Mouse (Mus musculus): Measurements from ENCODE around the gene Gpc3. TPM values are rescaled to one million over a fixed set of nuclear protein-coding genes. Genes with fewer than 3 reads are reported as not detected.

Gpc3 gene
- polyA plus RNA-seq, 1 experiment from 2014 or later: 58.4 TPM

DNA sequence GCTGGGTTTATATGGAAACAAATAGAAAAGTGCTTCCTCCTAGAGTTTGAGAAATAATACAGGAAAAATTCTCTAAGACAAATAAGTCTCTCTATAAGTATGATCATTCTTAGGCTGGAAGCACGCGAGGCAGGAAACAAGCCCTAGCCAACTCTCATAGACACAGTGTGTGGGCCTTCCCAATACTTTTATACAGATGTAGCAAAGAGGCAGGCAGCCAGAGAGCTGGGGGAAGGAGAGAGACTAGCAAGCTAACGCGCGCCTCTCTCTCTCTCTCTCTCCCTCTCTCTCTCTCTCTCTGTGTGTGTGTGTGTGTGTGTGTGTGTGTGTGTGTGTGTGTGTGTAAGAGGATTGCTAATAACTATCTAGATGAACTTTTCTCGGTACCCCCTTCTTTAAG, 2.2 kb downstream of the Gpc3 start:
- H3K4me2 ChIP-seq (ENCODE audit: low read length): peak overlapping the region; percentile 79
- no peaks in the 10 kb centered on the region for H3K4me1 ChIP-seq (ENCODE audit: control insufficient read depth, insufficient read depth, low read length)
- DNase-seq: peak; percentile 25

DNA sequence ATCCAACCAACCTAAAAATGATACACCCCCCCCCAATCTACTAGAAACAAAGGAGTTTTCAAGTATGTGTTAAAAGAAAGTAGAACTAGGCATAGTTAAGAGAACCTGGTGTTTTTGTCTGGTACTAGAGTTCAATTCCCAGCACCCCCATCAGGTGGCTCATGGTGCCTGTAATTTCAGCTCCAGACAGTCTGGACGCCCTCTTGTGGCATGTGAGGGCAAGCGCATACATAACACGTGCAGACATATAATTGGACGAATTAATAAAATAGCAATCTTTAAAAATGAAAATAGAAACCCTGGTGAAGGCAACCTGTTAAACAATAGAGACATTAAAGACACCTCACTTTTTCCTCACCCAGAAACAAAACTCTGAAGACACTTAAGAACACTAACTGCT, 10.6 kb downstream of the Gpc3 start:
- Histone ChIP-seq H3K27me3 (ENCODE audit: control insufficient read depth, insufficient read depth, low read length) (no peaks in the 10 kb centered on the region), H3K9ac (replicated peaks; ENCODE audit: low read length) (no peak overlapping the region), H3K36me3 (ENCODE audit: control insufficient read depth, insufficient read depth, low read length) (no peaks in the 10 kb centered on the region), H3K4me1 (ENCODE audit: control insufficient read depth, insufficient read depth, low read length) (no peaks in the 10 kb centered on the region), H3K27ac (replicated peaks; ENCODE audit: low read depth, low read length) (no peak overlapping the region), H3K4me3 (replicated peaks; ENCODE audit: low read depth, low read length) (no peak overlapping the region), H3K9me3 (ENCODE audit: control insufficient read depth, low read length) (no peaks in the 10 kb centered on the region), H3K4me2 (ENCODE audit: low read length) (no peak overlapping the region)
- WGBS: 68% methylated on average over 4 of the region's 4 CpGs
- no peak for ATAC-seq (ENCODE audit: low FRiP score, low TSS enrichment)
- no peak for DNase-seq

More for the DNA sequence above, 2.2 kb downstream of the Gpc3 start:
- no peak for ATAC-seq (ENCODE audit: low FRiP score, low TSS enrichment)
- no peaks in the 10 kb centered on the region for H3K9me3 ChIP-seq (ENCODE audit: control insufficient read depth, low read length)
- no peaks in the 10 kb centered on the region for H3K36me3 ChIP-seq (ENCODE audit: control insufficient read depth, insufficient read depth, low read length)
- H3K27me3 ChIP-seq (ENCODE audit: control insufficient read depth, insufficient read depth, low read length): no peaks in the 10 kb centered on the region
- H3K9ac ChIP-seq (replicated peaks; ENCODE audit: low read length): no peak overlapping the region
- peak overlapping the region; percentile 45; the same call in 1 of the 2 replicates for H3K4me3 ChIP-seq (replicated peaks; ENCODE audit: low read depth, low read length)
- H3K27ac ChIP-seq (replicated peaks; ENCODE audit: low read depth, low read length): no peak overlapping the region
- WGBS: 39% methylated on average over 5 of the region's 6 CpGs

DNA sequence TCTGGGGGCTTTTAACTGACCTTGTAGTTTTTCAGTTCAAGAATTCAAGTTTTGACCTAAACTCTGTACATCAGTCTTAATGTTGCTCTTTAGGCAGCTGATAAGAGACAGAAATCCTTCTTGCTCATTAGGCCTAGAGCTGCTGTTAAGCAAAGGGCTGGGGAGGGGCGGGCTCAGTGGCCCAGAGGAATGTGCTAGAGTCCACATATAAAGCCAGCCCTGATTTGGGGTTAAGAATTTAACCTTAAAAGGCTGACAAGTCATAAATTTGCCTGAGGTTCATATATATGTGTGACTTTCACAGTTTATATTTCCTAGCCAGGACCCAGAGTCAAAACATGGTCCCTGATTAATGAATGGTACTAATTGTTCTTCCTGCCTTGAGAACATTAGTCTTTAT, 14.5 kb downstream of the Gpc3 start:
- no peak overlapping the region for H3K4me3 ChIP-seq (replicated peaks; ENCODE audit: low read depth, low read length)
- WGBS: 76% methylated on average over 1 of the region's 1 CpGs
- no peak overlapping the region for H3K9ac ChIP-seq (replicated peaks; ENCODE audit: low read length)
- ATAC-seq (ENCODE audit: low FRiP score, low TSS enrichment): no peak
- no peaks in the 10 kb centered on the region for H3K36me3 ChIP-seq (ENCODE audit: control insufficient read depth, insufficient read depth, low read length)
- no peak for DNase-seq
- no peaks in the 10 kb centered on the region for H3K27me3 ChIP-seq (ENCODE audit: control insufficient read depth, insufficient read depth, low read length)
- no peak overlapping the region for H3K27ac ChIP-seq (replicated peaks; ENCODE audit: low read depth, low read length)
- H3K4me2 ChIP-seq (ENCODE audit: low read length): no peak overlapping the region
- H3K4me1 ChIP-seq (ENCODE audit: control insufficient read depth, insufficient read depth, low read length): no peaks in the 10 kb centered on the region
- H3K9me3 ChIP-seq (ENCODE audit: control insufficient read depth, low read length): no peaks in the 10 kb centered on the region

DNA sequence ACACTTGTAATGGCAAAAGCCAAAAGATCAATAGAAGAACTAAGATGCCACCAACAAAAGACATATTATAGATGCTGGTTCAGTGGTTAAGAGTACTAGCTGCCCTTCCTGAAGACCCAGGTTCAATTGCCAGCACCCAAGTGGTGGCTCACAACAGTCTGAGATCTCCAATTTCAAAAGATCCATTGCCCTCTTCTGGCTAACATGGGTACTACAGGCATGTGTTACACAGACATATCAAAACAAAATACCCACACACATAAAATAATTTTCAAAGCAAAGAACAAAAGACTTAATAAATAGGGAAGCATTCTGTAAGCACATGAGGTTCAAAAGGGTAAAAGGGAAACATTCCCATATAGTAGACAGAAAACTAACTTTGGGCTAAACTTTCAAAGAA, 26.1 kb downstream of the Gpc3 start:
- ATAC-seq (ENCODE audit: low FRiP score, low TSS enrichment): no peak

DNA sequence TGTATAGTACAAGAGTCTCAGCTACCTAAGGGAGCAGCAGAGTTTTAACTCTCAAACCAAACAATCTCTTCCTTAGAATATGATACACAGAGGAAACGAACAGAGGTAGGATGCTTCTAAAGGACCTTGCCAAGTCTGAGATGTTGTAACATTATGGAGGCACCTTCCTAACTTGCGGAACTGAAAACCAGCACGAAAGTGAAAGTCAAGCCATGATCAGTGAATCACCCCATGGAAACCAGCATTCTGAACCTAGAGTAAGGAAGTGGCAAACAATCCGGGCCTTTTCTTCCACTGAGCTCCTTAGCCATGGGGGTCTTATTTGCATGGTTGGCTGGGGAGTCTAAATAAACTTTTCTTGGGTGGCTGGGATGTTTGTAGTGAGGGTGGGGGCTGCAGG, 53.8 kb downstream of the Gpc3 start:
- WGBS: 73% methylated on average over 4 of the region's 4 CpGs

More for the DNA sequence above, 26.1 kb downstream of the Gpc3 start:
- H3K4me2 ChIP-seq (ENCODE audit: low read length): no peak overlapping the region
- no peak for DNase-seq
- H3K36me3 ChIP-seq (ENCODE audit: control insufficient read depth, insufficient read depth, low read length): no peaks in the 10 kb centered on the region
- no peak overlapping the region for H3K9ac ChIP-seq (replicated peaks; ENCODE audit: low read length)
- H3K4me1 ChIP-seq (ENCODE audit: control insufficient read depth, insufficient read depth, low read length): no peaks in the 10 kb centered on the region
- H3K27ac ChIP-seq (replicated peaks; ENCODE audit: low read depth, low read length): no peak overlapping the region
- H3K9me3 ChIP-seq (ENCODE audit: control insufficient read depth, low read length): no peaks in the 10 kb centered on the region
- no peaks in the 10 kb centered on the region for H3K27me3 ChIP-seq (ENCODE audit: control insufficient read depth, insufficient read depth, low read length)
- no peak overlapping the region for H3K4me3 ChIP-seq (replicated peaks; ENCODE audit: low read depth, low read length)

DNA sequence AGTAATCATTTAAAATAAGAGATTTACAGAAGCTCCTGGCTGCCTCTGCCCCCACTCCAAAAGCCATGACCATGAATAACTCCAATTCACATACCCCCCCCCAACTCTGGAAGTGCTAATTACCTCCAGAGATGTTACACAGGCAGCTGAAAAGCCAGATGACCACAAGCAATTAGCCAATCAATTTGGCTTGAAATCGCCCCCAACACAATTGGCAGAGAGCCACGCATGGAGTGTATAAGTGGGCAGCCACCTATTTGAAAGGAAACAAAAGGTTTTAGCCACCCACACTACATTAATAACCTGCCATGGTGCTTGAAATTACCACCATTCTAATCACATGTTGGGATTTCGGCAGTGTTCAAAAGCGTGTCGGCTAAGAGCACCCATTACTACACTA, 55.2 kb downstream of the Gpc3 start:
- H3K36me3 ChIP-seq (ENCODE audit: control insufficient read depth, insufficient read depth, low read length): no peaks in the 10 kb centered on the region
- H3K27me3 ChIP-seq (ENCODE audit: control insufficient read depth, insufficient read depth, low read length): no peaks in the 10 kb centered on the region
- no peak for DNase-seq
- H3K4me2 ChIP-seq (ENCODE audit: low read length): no peak overlapping the region
- H3K4me3 ChIP-seq (replicated peaks; ENCODE audit: low read depth, low read length): no peak overlapping the region
- no peak for ATAC-seq (ENCODE audit: low FRiP score, low TSS enrichment)
- H3K9me3 ChIP-seq (ENCODE audit: control insufficient read depth, low read length): no peaks in the 10 kb centered on the region
- H3K9ac ChIP-seq (replicated peaks; ENCODE audit: low read length): no peak overlapping the region
- WGBS: 89% methylated on average over 5 of the region's 5 CpGs
- no peaks in the 10 kb centered on the region for H3K4me1 ChIP-seq (ENCODE audit: control insufficient read depth, insufficient read depth, low read length)
- no peak overlapping the region for H3K27ac ChIP-seq (replicated peaks; ENCODE audit: low read depth, low read length)

More for the DNA sequence above, 53.8 kb downstream of the Gpc3 start:
- DNase-seq: no peak
- H3K4me3 ChIP-seq (replicated peaks; ENCODE audit: low read depth, low read length): no peak overlapping the region
- H3K9me3 ChIP-seq (ENCODE audit: control insufficient read depth, low read length): no peaks in the 10 kb centered on the region
- H3K27me3 ChIP-seq (ENCODE audit: control insufficient read depth, insufficient read depth, low read length): no peaks in the 10 kb centered on the region
- H3K4me1 ChIP-seq (ENCODE audit: control insufficient read depth, insufficient read depth, low read length): no peaks in the 10 kb centered on the region
- H3K4me2 ChIP-seq (ENCODE audit: low read length): no peak overlapping the region
- no peak overlapping the region for H3K27ac ChIP-seq (replicated peaks; ENCODE audit: low read depth, low read length)
- no peaks in the 10 kb centered on the region for H3K36me3 ChIP-seq (ENCODE audit: control insufficient read depth, insufficient read depth, low read length)
- ATAC-seq (ENCODE audit: low FRiP score, low TSS enrichment): no peak
- H3K9ac ChIP-seq (replicated peaks; ENCODE audit: low read length): no peak overlapping the region

DNA sequence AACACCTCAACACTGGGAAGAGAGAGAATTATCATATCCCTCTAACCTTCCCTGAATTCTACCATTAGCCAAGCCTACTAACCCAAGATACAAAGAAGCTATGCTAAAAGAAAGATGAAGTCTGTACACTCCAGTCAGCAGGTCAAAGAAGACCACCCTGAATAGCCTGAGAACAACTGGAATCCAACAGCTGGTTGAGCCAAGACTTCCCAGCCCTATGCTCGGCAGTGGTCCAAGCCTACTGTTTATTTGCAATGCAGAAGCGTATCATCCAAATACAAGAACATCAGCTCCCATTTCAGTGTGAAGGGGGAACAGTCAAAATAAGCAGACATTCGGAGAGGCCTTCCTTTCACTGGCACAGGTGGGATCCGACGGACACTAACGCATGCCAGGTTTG, 56.3 kb downstream of the Gpc3 start:
- Histone ChIP-seq H3K27ac (replicated peaks; ENCODE audit: low read depth, low read length) (no peak overlapping the region), H3K4me2 (ENCODE audit: low read length) (no peak overlapping the region), H3K36me3 (ENCODE audit: control insufficient read depth, insufficient read depth, low read length) (no peaks in the 10 kb centered on the region), H3K9me3 (ENCODE audit: control insufficient read depth, low read length) (no peaks in the 10 kb centered on the region), H3K4me3 (replicated peaks; ENCODE audit: low read depth, low read length) (no peak overlapping the region), H3K27me3 (ENCODE audit: control insufficient read depth, insufficient read depth, low read length) (no peaks in the 10 kb centered on the region), H3K9ac (replicated peaks; ENCODE audit: low read length) (no peak overlapping the region), H3K4me1 (ENCODE audit: control insufficient read depth, insufficient read depth, low read length) (no peaks in the 10 kb centered on the region)
- no peak for DNase-seq
- ATAC-seq (ENCODE audit: low FRiP score, low TSS enrichment): no peak
- 89% methylated on average over 6 of the region's 6 CpGs for WGBS

DNA sequence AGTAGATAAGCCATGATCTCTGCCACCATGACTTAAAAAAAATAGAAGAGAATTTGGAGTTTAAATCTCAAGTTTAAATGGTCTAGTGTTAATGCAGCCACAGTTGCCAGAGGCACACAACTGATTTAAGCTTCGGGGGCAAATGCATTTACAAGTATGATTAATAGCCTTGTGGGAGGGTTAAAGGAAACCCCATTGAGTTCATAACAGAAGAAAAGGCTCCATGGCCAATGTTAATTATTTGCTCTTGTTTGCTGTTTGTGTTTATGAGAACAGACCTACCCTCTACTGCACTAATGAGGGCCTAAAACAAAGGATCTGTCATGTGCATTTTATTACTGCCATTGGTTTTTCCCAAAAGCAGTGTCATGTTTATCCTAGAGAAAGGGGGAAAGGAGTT, 62.5 kb downstream of the Gpc3 start:
- WGBS: 65% methylated on average over 1 of the region's 1 CpGs
- Histone ChIP-seq H3K27ac (replicated peaks; ENCODE audit: low read depth, low read length) (no peak overlapping the region), H3K36me3 (ENCODE audit: control insufficient read depth, insufficient read depth, low read length) (no peaks in the 10 kb centered on the region), H3K4me1 (ENCODE audit: control insufficient read depth, insufficient read depth, low read length) (no peaks in the 10 kb centered on the region), H3K27me3 (ENCODE audit: control insufficient read depth, insufficient read depth, low read length) (no peaks in the 10 kb centered on the region), H3K9ac (replicated peaks; ENCODE audit: low read length) (no peak overlapping the region), H3K4me3 (replicated peaks; ENCODE audit: low read depth, low read length) (no peak overlapping the region), H3K4me2 (ENCODE audit: low read length) (no peak overlapping the region), H3K9me3 (ENCODE audit: control insufficient read depth, low read length) (no peaks in the 10 kb centered on the region)
- DNase-seq (no peak), ATAC-seq (ENCODE audit: low FRiP score, low TSS enrichment) (no peak)

DNA sequence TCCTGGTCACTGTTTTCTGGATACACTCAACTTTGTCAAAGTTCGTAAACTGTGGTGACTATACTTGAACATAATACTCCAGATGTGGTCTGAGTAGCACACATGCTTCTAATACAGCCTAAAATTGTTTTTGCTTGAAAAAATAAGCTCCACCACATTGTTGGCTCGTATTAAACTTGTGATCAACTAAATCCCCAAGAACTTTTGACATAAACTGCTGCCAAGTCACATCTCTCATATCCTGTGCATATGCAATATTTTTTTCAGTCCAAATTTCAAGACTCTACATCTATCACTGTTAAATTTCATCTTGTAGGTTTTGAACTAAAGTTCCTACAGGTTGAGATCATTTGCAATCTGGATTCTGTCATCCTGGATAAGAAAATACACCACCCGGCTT, 69.1 kb downstream of the Gpc3 start:
- Histone ChIP-seq H3K4me2 (ENCODE audit: low read length) (no peak overlapping the region), H3K27ac (replicated peaks; ENCODE audit: low read depth, low read length) (no peak overlapping the region), H3K36me3 (ENCODE audit: control insufficient read depth, insufficient read depth, low read length) (no peaks in the 10 kb centered on the region), H3K9me3 (ENCODE audit: control insufficient read depth, low read length) (no peaks in the 10 kb centered on the region), H3K4me1 (ENCODE audit: control insufficient read depth, insufficient read depth, low read length) (no peaks in the 10 kb centered on the region), H3K27me3 (ENCODE audit: control insufficient read depth, insufficient read depth, low read length) (no peaks in the 10 kb centered on the region), H3K4me3 (replicated peaks; ENCODE audit: low read depth, low read length) (no peak overlapping the region), H3K9ac (replicated peaks; ENCODE audit: low read length) (no peak overlapping the region)
- DNase-seq (no peak), ATAC-seq (ENCODE audit: low FRiP score, low TSS enrichment) (no peak)
- WGBS: 75% methylated on average over 3 of the region's 3 CpGs

Measured in midbrain, embryonic 14.5 days (tissue).